Mouse (Mus musculus): ENCODE results near the gene Ppp1r15a. TPM values are rescaled to one million over a fixed set of nuclear protein-coding genes. Genes with fewer than 3 reads are reported as not detected.
A peak's percentile ranks its signal among the peaks of the same experiment; 100 is the strongest.

Gene Ppp1r15a
- polyA plus RNA-seq (2015; fragmentation: Nextera tagmentation; extraction: Ambion mirVana), result 13.9 and 14.3 TPM in 2 replicates

GRCm38 (mm10) chr7:45525809-45526473 lies at the start of gene Ppp1r15a, which contains the start of gene Plekha4:
Gene Ppp1r15a (minus strand): TSS chr7:45526268.
Gene Plekha4 (plus strand): TSS chr7:45526330.
- Histone ChIP-seq H3K27ac (peak within 1 kb of the TSS; percentile 83), H3K4me1 (replicated peaks) (peaks cover 42% of the 10 kb centered on the region), H3K27me3 (peaks cover 6% of the 10 kb centered on the region; the same call in 1 of the 2 replicates), H3K36me3 (no peaks in the 10 kb centered on the region; the same call in 1 of the 2 replicates), H3K9ac (peak within 1 kb of the TSS; percentile 77), H3K4me3 (peak within 1 kb of the TSS; percentile 60), H3K4me2 (peak within 1 kb of the TSS; percentile 80), H3K9me3 (no peaks in the 10 kb centered on the region)
- under 1% methylated on average over 54 of the region's 54 CpGs for WGBS
- peak; percentile 79 for ATAC-seq (ENCODE audit: low FRiP score)

GRCm38 (mm10) chr7:45574472-45575379 lies 48.7 kb upstream of the Ppp1r15a start:
- Histone ChIP-seq H3K4me3 (no peak overlapping the region), H3K36me3 (peaks cover 14% of the 10 kb centered on the region), H3K27ac (no peak overlapping the region), H3K9ac (peak overlapping the region; percentile 53; the same call in 1 of the 2 replicates), H3K4me2 (no peak overlapping the region), H3K9me3 (no peaks in the 10 kb centered on the region), H3K27me3 (no peaks in the 10 kb centered on the region), H3K4me1 (replicated peaks) (peaks cover 14% of the 10 kb centered on the region)
- WGBS, result 90% methylated on average over 15 of the region's 15 CpGs
- ATAC-seq (ENCODE audit: low FRiP score), result no peak

- Histone ChIP-seq H3K27me3 (no peaks in the 10 kb centered on the region), H3K27ac (no peak overlapping the region), H3K4me3 (no peak overlapping the region), H3K9ac (no peak overlapping the region), H3K36me3 (peaks cover 14% of the 10 kb centered on the region), H3K4me1 (replicated peaks) (peaks cover 14% of the 10 kb centered on the region), H3K9me3 (no peaks in the 10 kb centered on the region), H3K4me2 (no peak overlapping the region)
- 86% methylated on average over 8 of the region's 8 CpGs for WGBS
- no peak for ATAC-seq (ENCODE audit: low FRiP score)
These were observed 47.9 kb upstream of the Ppp1r15a start for GRCm38 (mm10) chr7:45573954-45574353.

- WGBS, result 74% methylated on average over 1 of the region's 1 CpGs
- peaks cover 28% of the 10 kb centered on the region for H3K4me1 ChIP-seq (replicated peaks)
- no peak for ATAC-seq (ENCODE audit: low FRiP score)
These were observed 45.9 kb upstream of the Ppp1r15a start for GRCm38 (mm10) chr7:45571966-45572365.

DNA sequence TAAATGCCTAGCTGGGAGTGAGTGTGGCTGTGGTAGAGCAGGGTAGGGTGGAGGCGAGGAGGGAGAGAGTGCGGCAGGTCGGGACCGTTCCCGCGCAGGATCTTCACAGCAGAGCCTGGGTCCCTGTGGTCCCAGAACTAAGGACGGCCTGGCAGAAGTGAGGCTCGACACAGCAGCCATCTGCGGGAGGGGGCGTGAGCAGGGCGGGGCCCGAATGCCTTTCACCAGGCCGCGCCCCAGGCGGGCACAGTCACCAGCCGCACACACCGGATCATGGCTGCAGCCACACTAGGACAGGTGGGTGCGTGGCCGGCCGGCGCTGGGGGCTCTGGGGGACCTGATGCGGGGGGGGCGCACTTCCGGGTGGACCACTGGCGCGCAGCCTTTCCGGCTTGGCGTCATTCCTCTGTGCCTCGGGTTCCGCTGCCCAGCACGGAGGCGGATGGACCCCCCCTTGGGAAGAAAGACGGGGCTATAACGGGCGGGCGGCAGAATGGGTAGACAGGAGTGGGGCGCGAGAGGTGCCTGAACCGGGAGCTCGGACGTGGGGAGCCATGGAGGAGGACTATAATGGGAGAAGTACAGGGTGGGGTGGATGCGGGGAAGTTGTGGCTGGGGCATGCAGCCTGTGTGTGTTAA lies 44.2 kb upstream of the Ppp1r15a start, which contains the start of gene Bcat2:
TSS of gene Bcat2 (plus strand) at position 51 of the 639 bp plus-strand sequence.
- peak within 1 kb of the TSS; percentile 70 for H3K4me3 ChIP-seq
- peak within 1 kb of the TSS; percentile 79 for H3K4me2 ChIP-seq
- WGBS, result under 1% methylated on average over 42 of the region's 42 CpGs

More at GRCm38 (mm10) chr7:45571966-45572365, 45.9 kb upstream of the Ppp1r15a start:
- Histone ChIP-seq H3K27me3 (no peaks in the 10 kb centered on the region), H3K27ac (no peak overlapping the region), H3K9me3 (no peaks in the 10 kb centered on the region), H3K4me2 (no peak overlapping the region), H3K9ac (0 out of 2 replicates have a peak overlapping the region, but pooled peaks have one; percentile 87), H3K36me3 (peaks cover 14% of the 10 kb centered on the region), H3K4me3 (no peak overlapping the region)

DNA sequence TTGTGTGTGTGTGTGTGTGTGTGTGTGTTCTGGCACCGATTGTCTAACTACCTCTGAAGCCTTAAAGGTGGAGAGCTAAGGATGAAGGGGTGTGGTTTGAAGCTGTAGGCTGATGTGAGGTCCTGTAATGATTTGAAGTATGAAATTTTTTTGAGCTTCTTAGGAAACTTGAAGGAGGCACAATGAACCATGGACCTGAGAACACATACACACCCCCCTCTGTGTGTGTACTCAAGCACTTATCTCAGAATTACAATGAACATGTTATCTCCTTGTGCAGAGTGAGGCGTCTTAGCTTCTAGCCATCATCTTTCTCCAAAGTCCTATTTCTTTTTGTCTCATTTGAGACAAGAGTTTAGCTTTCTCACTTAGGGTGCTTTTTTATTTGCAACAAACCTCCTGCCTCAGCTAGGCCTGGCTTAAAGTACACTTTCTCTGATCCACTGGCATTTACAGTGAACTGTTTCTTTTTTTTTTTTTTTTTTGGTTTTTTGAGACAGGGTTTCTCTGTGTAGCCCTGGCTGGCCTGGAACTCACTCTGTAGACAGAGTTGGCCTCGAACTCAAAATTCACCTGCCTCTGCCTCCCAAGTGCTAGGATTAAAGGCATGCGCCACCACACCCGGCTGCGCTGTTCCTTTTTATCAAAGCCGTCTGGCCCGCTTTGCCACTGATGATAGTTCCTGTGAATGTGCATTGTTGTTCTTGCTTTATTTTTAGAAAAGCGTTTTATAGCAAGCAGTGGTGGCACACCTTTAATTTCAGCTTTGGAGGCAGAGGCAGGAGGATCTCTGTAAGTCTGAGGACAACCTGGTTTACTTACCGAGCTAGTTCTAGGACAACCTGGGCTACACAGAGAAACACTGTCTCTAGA lies 42.8 kb upstream of the Ppp1r15a start:
- no peaks in the 10 kb centered on the region for H3K9me3 ChIP-seq
- peaks cover 28% of the 10 kb centered on the region for H3K4me1 ChIP-seq (replicated peaks)
- peak overlapping the region; percentile 51; the same call in 1 of the 2 replicates for H3K9ac ChIP-seq
- no peaks in the 10 kb centered on the region for H3K36me3 ChIP-seq
- WGBS, result 80% methylated on average over 10 of the region's 10 CpGs
- H3K27me3 ChIP-seq, result no peaks in the 10 kb centered on the region
- no peak for ATAC-seq (ENCODE audit: low FRiP score)
- peak overlapping the region; percentile 84 for H3K4me2 ChIP-seq
- peak overlapping the region; percentile 79 for H3K27ac ChIP-seq
- H3K4me3 ChIP-seq, result peak overlapping the region; percentile 48

More for the DNA sequence above, 44.2 kb upstream of the Ppp1r15a start, which contains the start of gene Bcat2:
- H3K27ac ChIP-seq, result peak within 1 kb of the TSS; percentile 91
- H3K9me3 ChIP-seq, result no peaks in the 10 kb centered on the region
- H3K27me3 ChIP-seq, result no peaks in the 10 kb centered on the region
- H3K4me1 ChIP-seq (replicated peaks), result peaks cover 28% of the 10 kb centered on the region
- 0 out of 2 replicates have a peak, but pooled peaks cover 2% of the 10 kb centered on the region for H3K36me3 ChIP-seq
- peak; percentile 70 for ATAC-seq (ENCODE audit: low FRiP score)
- peak within 1 kb of the TSS; percentile 87 for H3K9ac ChIP-seq

DNA sequence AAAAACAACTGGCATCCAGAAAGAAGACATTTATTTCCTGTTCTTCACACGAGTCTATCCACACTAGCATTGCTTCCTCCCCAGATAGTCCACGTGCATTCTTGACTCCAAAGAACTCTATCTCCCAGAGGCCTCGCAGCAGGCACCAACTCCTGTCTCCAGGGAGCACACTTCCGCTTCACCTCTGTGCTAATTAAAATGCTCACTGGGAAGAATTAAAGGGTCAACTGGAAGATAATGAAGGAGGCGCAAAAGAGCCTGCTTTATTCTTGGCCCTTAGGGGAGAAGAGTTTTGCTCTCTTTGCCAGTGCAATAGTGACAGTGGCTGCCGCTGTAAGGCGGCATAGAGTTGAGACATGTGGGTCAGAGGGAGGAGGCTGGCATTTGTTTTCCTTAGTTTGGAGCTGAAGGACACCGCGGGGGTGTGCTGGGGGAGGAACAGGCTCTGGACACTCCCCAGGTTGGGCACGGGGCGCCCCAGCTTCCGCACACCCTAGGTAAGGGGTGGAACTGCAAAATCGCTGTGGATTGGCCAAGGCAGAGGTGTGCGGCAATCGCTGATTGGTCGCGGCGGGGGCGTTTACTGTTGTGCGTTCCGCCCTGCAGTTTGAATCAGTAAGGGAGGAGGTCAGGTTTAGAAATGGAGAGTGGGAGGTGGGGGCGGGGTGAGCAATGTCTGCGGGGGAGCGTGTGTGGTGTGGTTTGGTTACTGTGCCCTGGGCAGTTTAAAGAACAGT lies 41.9 kb upstream of the Ppp1r15a start:
- H3K9me3 ChIP-seq, result no peaks in the 10 kb centered on the region
- H3K9ac ChIP-seq, result peak overlapping the region; percentile 65; the same call in 1 of the 2 replicates
- peak overlapping the region; percentile 79 for H3K27ac ChIP-seq
- peak; percentile 93 for ATAC-seq (ENCODE audit: low FRiP score)
- 1% methylated on average over 24 of the region's 24 CpGs for WGBS
- peak overlapping the region; percentile 48 for H3K4me3 ChIP-seq
- H3K4me1 ChIP-seq (replicated peaks), result peaks cover 28% of the 10 kb centered on the region
- H3K36me3 ChIP-seq, result no peaks in the 10 kb centered on the region
- peaks cover 3% of the 10 kb centered on the region; the same call in 1 of the 2 replicates for H3K27me3 ChIP-seq
- peak overlapping the region; percentile 84 for H3K4me2 ChIP-seq

DNA sequence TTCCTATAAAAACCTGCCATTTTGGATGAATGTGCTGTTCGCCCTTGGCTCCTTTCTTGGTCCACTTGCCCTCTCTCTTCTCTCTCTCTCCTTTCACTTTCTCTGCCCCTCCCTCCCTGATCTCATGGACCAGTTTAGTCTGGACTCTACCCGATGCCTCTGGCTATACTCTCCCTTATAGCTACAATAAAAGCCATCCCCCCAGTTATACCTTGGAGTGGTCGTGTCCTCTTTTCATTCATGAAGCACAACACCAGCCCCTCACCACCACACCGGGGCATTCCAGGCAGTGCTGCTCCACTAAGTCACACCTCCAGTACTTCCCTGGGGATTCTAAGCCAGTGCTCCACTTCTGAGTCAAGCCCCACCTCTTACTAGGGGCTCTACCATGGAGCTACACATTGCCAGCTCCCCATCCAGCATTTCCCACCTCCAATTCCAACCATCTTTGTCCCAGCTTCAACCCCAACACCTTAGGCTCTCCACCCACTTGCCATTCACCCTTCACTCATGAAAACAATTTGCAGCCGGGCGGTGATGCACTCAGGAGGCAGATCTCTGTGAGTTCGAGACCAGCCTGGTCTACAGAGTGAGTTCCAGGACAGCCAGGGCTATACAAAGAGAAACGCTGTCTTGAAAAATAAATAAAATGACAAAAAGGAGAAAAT lies 41.2 kb upstream of the Ppp1r15a start:
- peaks cover 8% of the 10 kb centered on the region; the same call in 1 of the 2 replicates for H3K27me3 ChIP-seq
- 74% methylated on average over 8 of the region's 8 CpGs for WGBS
- H3K27ac ChIP-seq, result peak overlapping the region; percentile 76; the same call in 1 of the 2 replicates
- H3K9me3 ChIP-seq, result no peaks in the 10 kb centered on the region
- H3K4me1 ChIP-seq (replicated peaks), result peaks cover 28% of the 10 kb centered on the region
- H3K9ac ChIP-seq, result 0 out of 2 replicates have a peak overlapping the region, but pooled peaks have one; percentile 65
- no peak for ATAC-seq (ENCODE audit: low FRiP score)
- H3K36me3 ChIP-seq, result no peaks in the 10 kb centered on the region
- H3K4me3 ChIP-seq, result no peak overlapping the region
- H3K4me2 ChIP-seq, result peak overlapping the region; percentile 84

- H3K4me1 ChIP-seq (replicated peaks), result peaks cover 14% of the 10 kb centered on the region
- 93% methylated on average over 9 of the region's 9 CpGs for WGBS
- H3K4me3 ChIP-seq, result no peak overlapping the region
- ATAC-seq (ENCODE audit: low FRiP score), result no peak
- H3K27ac ChIP-seq, result no peak overlapping the region
- H3K4me2 ChIP-seq, result no peak overlapping the region
- no peaks in the 10 kb centered on the region for H3K36me3 ChIP-seq
- no peaks in the 10 kb centered on the region for H3K9me3 ChIP-seq
- peaks cover 11% of the 10 kb centered on the region; the same call in 1 of the 2 replicates for H3K27me3 ChIP-seq
- no peak overlapping the region for H3K9ac ChIP-seq
These were observed 39.4 kb upstream of the Ppp1r15a start for GRCm38 (mm10) chr7:45565446-45565845.

DNA sequence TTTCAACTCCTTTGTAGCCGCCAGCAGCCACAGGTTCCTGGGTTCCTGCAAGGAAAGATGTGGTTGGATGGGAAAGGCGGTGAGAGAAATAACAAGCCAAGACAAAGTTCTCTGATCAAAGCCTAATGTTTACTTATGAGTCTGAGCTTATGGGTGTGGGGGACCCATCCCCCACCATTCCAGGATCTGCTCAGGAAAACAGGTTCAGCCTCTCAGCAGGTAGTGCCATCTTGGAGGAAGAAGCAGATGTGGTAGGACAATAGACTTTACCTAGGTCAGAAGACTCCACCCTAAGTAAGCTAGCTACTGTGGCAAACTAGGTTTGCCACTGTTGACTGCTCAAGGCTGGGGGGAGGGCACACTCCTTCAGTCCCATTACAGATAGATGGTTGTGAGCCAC lies 38.7 kb upstream of the Ppp1r15a start:
- WGBS, result 85% methylated on average over 2 of the region's 2 CpGs
- H3K4me3 ChIP-seq, result no peak overlapping the region
- no peak overlapping the region for H3K27ac ChIP-seq
- peaks cover 11% of the 10 kb centered on the region; the same call in 1 of the 2 replicates for H3K27me3 ChIP-seq
- no peaks in the 10 kb centered on the region for H3K36me3 ChIP-seq
- H3K9ac ChIP-seq, result no peak overlapping the region
- H3K4me2 ChIP-seq, result no peak overlapping the region
- no peaks in the 10 kb centered on the region for H3K9me3 ChIP-seq
- H3K4me1 ChIP-seq (replicated peaks), result peaks cover 14% of the 10 kb centered on the region
- no peak for ATAC-seq (ENCODE audit: low FRiP score)

All from hindbrain, embryonic 13.5 days (tissue).